ENCODE assay signal across 14 mouse cellular contexts in the genomic region with DNA sequence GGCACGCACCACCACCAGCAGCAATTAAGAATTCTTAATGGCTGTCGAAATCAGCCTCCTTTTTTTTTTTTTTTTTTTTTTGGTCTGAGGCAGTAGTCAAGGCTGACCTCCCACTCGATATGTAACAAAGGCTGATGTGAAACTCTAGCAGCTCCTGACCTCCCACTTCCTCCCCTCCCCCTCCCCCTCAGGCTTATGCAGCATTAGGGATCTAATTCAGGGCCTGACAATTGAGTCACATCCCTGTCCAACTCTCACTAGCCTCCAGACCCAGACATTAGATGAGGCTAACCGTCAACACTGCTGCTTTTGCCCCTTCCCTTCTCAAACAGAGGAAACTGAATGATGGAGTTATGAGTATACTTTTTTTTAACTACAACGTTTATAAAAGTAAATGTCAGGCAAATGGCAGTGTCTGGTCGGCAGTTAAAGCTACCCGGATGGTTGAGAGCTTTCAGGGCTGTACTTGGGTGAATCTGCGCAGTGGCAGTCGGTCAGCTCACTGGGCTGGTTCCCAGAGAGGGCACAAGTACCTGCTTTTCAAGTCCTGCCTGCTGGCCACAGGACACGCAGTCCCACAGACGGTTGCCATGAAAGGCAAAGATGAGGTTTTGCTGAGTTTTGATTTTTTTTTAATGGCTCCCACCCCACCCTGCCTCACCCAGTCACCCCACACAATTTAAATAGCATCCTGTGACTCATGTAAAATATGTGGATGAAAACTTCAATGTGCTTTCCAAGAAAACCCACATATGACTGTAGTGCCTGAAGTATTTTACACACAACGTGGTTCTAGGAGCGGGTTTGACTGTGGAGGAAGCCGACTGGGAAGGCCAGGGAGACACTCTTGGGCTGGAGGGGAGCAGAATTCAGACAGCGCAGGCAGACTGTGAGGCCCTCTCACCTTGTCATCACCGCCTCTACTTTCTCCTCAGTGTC.
DNase-seq lines count a peak whose midpoint lies in the region; ATAC-seq and TF ChIP-seq lines count a peak whose summit lies in the region.
"Had no signal": no experiment of that assay in that cellular context is flagged by ENCODE, and none has a peak within 500 bp of the region (broad histone marks: within the 10 kb centered on the region; RNA-seq: fewer than 3 reads in every experiment).

No protein-coding gene starts in this region.

- ATAC-seq in midbrain, embryonic 14.5 days (ENCODE audit: low FRiP score, low TSS enrichment) = no peak
- ATAC-seq in midbrain, postnatal 0 days (ENCODE audit: low FRiP score) = no peak
- ATAC-seq: intestine, postnatal 0 days had no signal

- DNase-seq in midbrain, embryonic 14.5 days = peak; percentile 5
- DNase-seq in midbrain, postnatal 0 days (ENCODE audit: low spot score) = no peak
- peak; percentile 32 for DNase-seq in ES-CJ7 (ENCODE audit: low read depth, low spot score)
- peak; percentile 46 for DNase-seq in brain, adult 2 months (ENCODE audit: low read depth, low spot score)
- no peak for DNase-seq in spleen, postnatal 10 days (ENCODE audit: low spot score in 2 of 2)
- DNase-seq in adrenal gland, postnatal 25 days = no peak
- DNase-seq: adrenal gland, adult 2 months; cerebellum, postnatal 36 days; gastrocnemius, adult 2 months; heart, postnatal 4 days; liver, embryonic 13.5 days; lung, postnatal 36 days had no signal

- WGBS in midbrain, embryonic 14.5 days = 67% methylated on average over 16 of the region's 16 CpGs
- 68% methylated on average over 16 of the region's 16 CpGs for WGBS in midbrain, postnatal 0 days

- no peaks in the 10 kb centered on the region for H3K27me3 ChIP-seq in midbrain, embryonic 14.5 days (ENCODE audit: control insufficient read depth, insufficient read depth, low read length)
- H3K27me3 ChIP-seq in midbrain, postnatal 0 days (ENCODE audit: insufficient read depth, low read length) = no peaks in the 10 kb centered on the region
- H3K27me3 ChIP-seq in myocyte (ENCODE audit: control insufficient read depth, insufficient read depth, insufficient read length) = no peaks in the 10 kb centered on the region
- H3K27me3 ChIP-seq: liver, embryonic 13.5 days had no signal

- no peaks in the 10 kb centered on the region for H3K9me3 ChIP-seq in midbrain, embryonic 14.5 days (ENCODE audit: control insufficient read depth, low read length)
- H3K9me3 ChIP-seq in midbrain, postnatal 0 days (ENCODE audit: low read length) = no peaks in the 10 kb centered on the region
- H3K9me3 ChIP-seq: liver, embryonic 13.5 days had no signal

- H3K79me2 ChIP-seq in myocyte (ENCODE audit: control insufficient read depth, insufficient read depth) = no peaks in the 10 kb centered on the region

- no peak overlapping the region for H3ac ChIP-seq in myocyte (ENCODE audit: control insufficient read depth, insufficient read length)

- no peaks in the 10 kb centered on the region for H3K36me3 ChIP-seq in midbrain, embryonic 14.5 days (ENCODE audit: control insufficient read depth, insufficient read depth, low read length)
- no peaks in the 10 kb centered on the region for H3K36me3 ChIP-seq in midbrain, postnatal 0 days (ENCODE audit: insufficient read depth, low read length)
- H3K36me3 ChIP-seq in myocyte (ENCODE audit: control insufficient read depth, insufficient read depth) = no peaks in the 10 kb centered on the region
- H3K36me3 ChIP-seq: liver, embryonic 13.5 days had no signal

- H3K4me3 ChIP-seq in midbrain, embryonic 14.5 days (replicated peaks; ENCODE audit: low read depth, low read length) = no peak overlapping the region
- H3K4me3 ChIP-seq in midbrain, postnatal 0 days (ENCODE audit: low read depth, low read length) = no peak overlapping the region
- no peak overlapping the region for H3K4me3 ChIP-seq in myocyte
- H3K4me3 ChIP-seq: gastrocnemius, adult 2 months; liver, embryonic 13.5 days had no signal

- H3K4me1 ChIP-seq in midbrain, embryonic 14.5 days (ENCODE audit: control insufficient read depth, insufficient read depth, low read length) = no peaks in the 10 kb centered on the region
- no peaks in the 10 kb centered on the region for H3K4me1 ChIP-seq in midbrain, postnatal 0 days (ENCODE audit: insufficient read depth, low read length)

- no peak for TF ChIP-seq CTCF in midbrain, postnatal 0 days (IDR thresholded peaks at IDR 0.05)

- no peak for TF ChIP-seq POLR2A in myocyte (IDR thresholded peaks at IDR 0.05; ENCODE audit: insufficient read length, low read depth)

- H3K27ac ChIP-seq in midbrain, embryonic 14.5 days (replicated peaks; ENCODE audit: low read depth, low read length) = no peak overlapping the region
- no peak overlapping the region for H3K27ac ChIP-seq in midbrain, postnatal 0 days (ENCODE audit: low read depth, low read length)
- H3K27ac ChIP-seq: liver, embryonic 13.5 days had no signal

- no peak overlapping the region for H3K9ac ChIP-seq in midbrain, embryonic 14.5 days (replicated peaks; ENCODE audit: low read length)
- no peak overlapping the region for H3K9ac ChIP-seq in midbrain, postnatal 0 days (replicated peaks; ENCODE audit: low read length, poor library complexity, severe bottlenecking)
- H3K9ac ChIP-seq: liver, embryonic 13.5 days had no signal

- no peak overlapping the region for H3K4me2 ChIP-seq in midbrain, embryonic 14.5 days (ENCODE audit: low read length)
- H3K4me2 ChIP-seq in midbrain, postnatal 0 days (ENCODE audit: low read depth, low read length, poor library complexity, severe bottlenecking) = no peak overlapping the region
- H3K4me2 ChIP-seq in myocyte (ENCODE audit: low read depth) = peak overlapping the region; percentile 80
- H3K4me2 ChIP-seq: liver, embryonic 13.5 days had no signal

TF ChIP-seq in myocyte, 11 proteins besides CTCF, POLR2A, EP300 and RAD21:
- TF ChIP-seq MAX (IDR thresholded peaks at IDR 0.05; ENCODE audit: low read depth) (peak; percentile 34), REST (IDR thresholded peaks at IDR 0.05; ENCODE audit: insufficient read depth, insufficient read length) (no peak)

Comparison
In these comparisons a context has a peak if more than half of its experiments do, and no peak if none do; other contexts are left out.
1. DNase-seq: peak in midbrain, embryonic 14.5 days (single experiment), ES-CJ7 (single experiment) and brain, adult 2 months (single experiment); none in midbrain, postnatal 0 days (single experiment), spleen, postnatal 10 days (0 of 2) and adrenal gland, postnatal 25 days (single experiment).